Mouse (Mus musculus): ENCODE results near the gene Mcrip2.
A peak's percentile ranks its signal among the peaks of the same experiment; 100 is the strongest.

Mcrip2 gene

GRCm38 (mm10) chr17:25818851-25819780, 49.4 kb downstream of the Mcrip2 start:
- peak; percentile 86 for DNase-seq (ENCODE audit: low read depth, low spot score)

- DNase-seq (ENCODE audit: low read depth, low spot score) = no peak
Observed at GRCm38 (mm10) chr17:25817662-25818061, 50.9 kb downstream of the Mcrip2 start.
